Mouse (Mus musculus) embryonic stem cell, embryonic (primary cell): ENCODE measurements around the gene Slc43a1.

Experiments
- CTCF ChIA-PET, 4 experiments: fragments of 300-600 bp in 2 of 4; fragments of 350-600 bp in 2 of 4; sonication (Branson Sonifier 250); formaldehyde crosslinking; loops; one replicate each; lab custom pipeline; 2022; ENCODE audit warnings: inconsistent platforms in 2 of 4; lab: Charles Lee
- POLR2A ChIA-PET, 4 experiments: fragments of 300-600 bp in 2 of 4; fragments of 350-600 bp in 2 of 4; sonication (Branson Sonifier 250); formaldehyde crosslinking; loops; one replicate each; lab custom pipeline; 2022; ENCODE audit warnings: antibody characterized with exemption in 4 of 4, inconsistent platforms in 1 of 4; lab: Charles Lee

The Slc43a1 gene

GRCm38 (mm10) chr2:84840748-84841563, 2.3 kb downstream of the Slc43a1 start:
- POLR2A ChIA-PET, result interaction anchor here in 3 of 4 experiments (0.6 to 5.9 kb wide), 5 partner anchors 41 to 129 kb away, joined by 3 to 51 read pairs (median 3); partner anchors contain the start of genes Clp1 (in 1 of the 3), Gm19426 (in 1 of the 3) and Ube2l6 (in 1 of the 3)
- CTCF ChIA-PET, result interaction anchor here in 1 of 4 experiments (0.8 to 1.2 kb wide), 2 partner anchors 9 to 15 kb away, joined by 3 to 5 read pairs; no protein-coding TSS in a partner anchor

GRCm38 (mm10) chr2:84841905-84842304, 3.3 kb downstream of the Slc43a1 start:
- ChIA-PET CTCF (interaction anchor here in 2 of 4 experiments (1.2 to 1.4 kb wide), 2 partner anchors 14 to 27 kb away, joined by 3 read pairs; no protein-coding TSS in a partner anchor), POLR2A (interaction anchor here in 1 of 4 experiments (0.7 to 1.3 kb wide), 2 partner anchors 14 to 74 kb away, joined by 4 to 5 read pairs; no protein-coding TSS in a partner anchor)

- POLR2A ChIA-PET, result no interaction called here
- CTCF ChIA-PET, result no interaction called here
Measured at GRCm38 (mm10) chr2:84843654-84844053, 5.0 kb downstream of the Slc43a1 start.

- CTCF ChIA-PET, result no interaction called here
- POLR2A ChIA-PET, result interaction anchor here in 2 of 4 experiments (0.6 to 1.6 kb wide), 3 partner anchors 11 to 103 kb away, joined by 3 to 5 read pairs (median 3); no protein-coding TSS in a partner anchor
Measured at GRCm38 (mm10) chr2:84845226-84845625, 6.6 kb downstream of the Slc43a1 start.

- ChIA-PET POLR2A (interaction anchor here in 2 of 4 experiments (0.7 to 3.1 kb wide), 11 partner anchors 12 to 219 kb away, joined by 3 to 11 read pairs (median 3); partner anchors contain the start of gene Slc43a1 (in 2 of the 2)), CTCF (interaction anchor here (0.5 to 1.4 kb wide), 9 partner anchors 8 to 152 kb away, joined by 3 to 13 read pairs (median 5); no protein-coding TSS in a partner anchor)
Measured at GRCm38 (mm10) chr2:84850407-84851129, 11.9 kb downstream of the Slc43a1 start.

- POLR2A ChIA-PET, result interaction anchor here in 2 of 4 experiments (0.7 to 3.1 kb wide), 10 partner anchors 13 to 219 kb away, joined by 3 to 11 read pairs (median 4); partner anchors contain the start of gene Slc43a1 (in 2 of the 2)
- CTCF ChIA-PET, result interaction anchor here (0.5 to 1.4 kb wide), 9 partner anchors 9 to 156 kb away, joined by 3 to 13 read pairs (median 4); no protein-coding TSS in a partner anchor
Measured at GRCm38 (mm10) chr2:84851130-84852040, 12.7 kb downstream of the Slc43a1 start.

GRCm38 (mm10) chr2:84855732-84856131, 17.1 kb downstream of the Slc43a1 start:
- ChIA-PET POLR2A (interaction anchor here (0.5 to 3.3 kb wide), 28 partner anchors 8 to 206 kb away, joined by 3 to 20 read pairs (median 4); partner anchors contain the start of genes Slc43a1 (in 2 of the 4), Clp1 (in 1 of the 4), Gm19426 (in 1 of the 4) and Smtnl1 (in 1 of the 4)), CTCF (interaction anchor here (0.5 to 4.8 kb wide), 58 partner anchors 9 to 1494 kb away, joined by 3 to 103 read pairs (median 5); partner anchors contain the start of genes Slc43a1 (in 2 of the 4), Rtn4rl2 (in 1 of the 4) and Ube2l6 (in 1 of the 4))

GRCm38 (mm10) chr2:84858551-84858950, 19.9 kb downstream of the Slc43a1 start:
- ChIA-PET POLR2A (interaction anchor here in 2 of 4 experiments (0.9 to 2.0 kb wide), 4 partner anchors 8 to 143 kb away, joined by 3 to 9 read pairs (median 3); no protein-coding TSS in a partner anchor), CTCF (interaction anchor here (0.7 to 2.2 kb wide), 11 partner anchors 10 to 404 kb away, joined by 3 to 9 read pairs (median 4); partner anchors contain the start of gene Slc43a1 (in 1 of the 4))

- ChIA-PET POLR2A (interaction anchor here in 1 of 4 experiments (0.8 kb wide), 1 partner anchor 50 kb away, joined by 3 read pairs; no protein-coding TSS in a partner anchor), CTCF (interaction anchor here in 1 of 4 experiments (1.9 to 2.1 kb wide), 2 partner anchors 8 to 30 kb away, joined by 4 to 5 read pairs; no protein-coding TSS in a partner anchor)
Measured at GRCm38 (mm10) chr2:84859991-84860780, 21.5 kb downstream of the Slc43a1 start.

GRCm38 (mm10) chr2:84861430-84861829, 22.8 kb downstream of the Slc43a1 start:
- ChIA-PET CTCF (interaction anchor here in 1 of 4 experiments (1.9 kb wide), 1 partner anchor 28 kb away, joined by 4 read pairs; no protein-coding TSS in a partner anchor), POLR2A (interaction anchor here in 1 of 4 experiments (0.8 kb wide), 1 partner anchor 51 kb away, joined by 3 read pairs; no protein-coding TSS in a partner anchor)

- CTCF ChIA-PET, result no interaction called here
- POLR2A ChIA-PET, result no interaction called here
Measured at GRCm38 (mm10) chr2:84862231-84862630, 23.6 kb downstream of the Slc43a1 start.

GRCm38 (mm10) chr2:84865616-84866571, 27.2 kb downstream of the Slc43a1 start:
- CTCF ChIA-PET, result interaction anchor here (0.6 to 9.9 kb wide), 31 partner anchors 8 to 1049 kb away, joined by 3 to 108 read pairs (median 4); partner anchors contain the start of genes Tnks1bp1 (in 1 of the 4) and Ube2l6 (in 1 of the 4)
- POLR2A ChIA-PET, result interaction anchor here in 2 of 4 experiments (0.6 to 3.5 kb wide), 9 partner anchors 10 to 124 kb away, joined by 3 to 20 read pairs (median 6); partner anchors contain the start of genes Slc43a1 (in 2 of the 2) and Ube2l6 (in 1 of the 2)

- CTCF ChIA-PET, result interaction anchor here (0.5 to 9.9 kb wide), 67 partner anchors 9 to 414 kb away, joined by 3 to 108 read pairs (median 5); partner anchors contain the start of genes Slc43a1 (in 2 of the 4), Timm10 (in 2 of the 4), Med19 (in 1 of the 4) and Rtn4rl2 (in 1 of the 4)
Measured at GRCm38 (mm10) chr2:84868521-84868943, 29.9 kb downstream of the Slc43a1 start.

GRCm38 (mm10) chr2:84868977-84869376, 30.3 kb downstream of the Slc43a1 start:
- CTCF ChIA-PET, result interaction anchor here (0.5 to 9.9 kb wide), 64 partner anchors 9 to 414 kb away, joined by 3 to 108 read pairs (median 5); partner anchors contain the start of genes Slc43a1 (in 2 of the 4), Timm10 (in 2 of the 4), Ube2l6 (in 2 of the 4) and Med19 (in 1 of the 4)
- POLR2A ChIA-PET, result interaction anchor here (0.6 to 7.0 kb wide), 29 partner anchors 8 to 208 kb away, joined by 3 to 50 read pairs (median 5); partner anchors contain the start of genes Slc43a1 (in 2 of the 4), Gm28635 (in 1 of the 4), Rtn4rl2 (in 1 of the 4) and Timm10 (in 1 of the 4)

More at GRCm38 (mm10) chr2:84868521-84868943, 29.9 kb downstream of the Slc43a1 start:
- POLR2A ChIA-PET, result interaction anchor here (0.6 to 7.0 kb wide), 28 partner anchors 9 to 208 kb away, joined by 3 to 50 read pairs (median 4); partner anchors contain the start of genes Slc43a1 (in 2 of the 4), Gm28635 (in 1 of the 4), Rtn4rl2 (in 1 of the 4) and Timm10 (in 1 of the 4)
